Mouse (Mus musculus) lung, adult 18-20 months (tissue): ENCODE measurements at regions not wholly inside any gene's neighbourhood (a gene's known extent, or its start where the extent isn't known, plus 50 kb on each side); places are given as distances from the start of the nearest gene placed in this dataset.

Source experiments
- DNase-seq, 2 experiments: peaks; one replicate each; pipeline ENCODE4 v3.0.0; 2022; ENCODE audit warnings: mixed read lengths in 2 of 2

DNA sequence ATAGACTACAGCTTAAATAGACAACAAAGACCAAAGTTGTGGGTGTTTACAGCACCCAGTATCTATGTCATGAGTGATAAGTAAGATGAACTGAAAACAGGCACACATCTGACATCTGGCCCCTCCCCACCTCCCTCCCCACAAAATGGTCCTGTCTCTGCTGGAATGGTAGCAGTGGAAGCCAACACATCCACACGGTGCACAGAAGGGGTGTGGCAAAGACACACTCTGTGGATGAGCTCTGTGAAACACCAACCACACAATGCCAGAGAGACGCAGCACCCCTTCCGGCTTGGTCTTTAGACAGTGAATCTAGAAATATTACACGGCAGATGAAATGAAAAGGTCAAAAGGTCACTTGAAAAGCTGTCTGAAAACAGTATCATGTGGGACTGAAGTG is 85.6 kb downstream of the Fgf18 start:
- DNase-seq: no peak

DNA sequence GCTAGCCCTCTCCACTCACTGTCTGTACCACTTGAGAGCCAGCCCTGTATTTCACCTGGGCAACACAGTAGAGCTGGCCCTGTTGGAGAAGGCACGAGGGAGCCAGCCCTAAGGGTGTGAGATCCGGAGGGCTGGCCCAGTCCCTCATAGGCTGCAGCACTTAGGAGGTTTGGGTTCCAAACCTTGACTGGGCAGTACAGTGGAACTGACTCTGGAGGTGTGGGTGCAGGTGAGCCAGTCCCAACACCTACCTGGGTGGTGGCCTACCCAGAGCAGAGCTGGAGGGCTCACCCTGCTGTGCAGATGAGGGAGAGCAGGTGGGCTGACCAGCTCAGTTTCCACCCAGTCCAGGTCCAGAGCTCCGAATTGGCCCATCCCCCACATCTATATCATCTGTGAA is 86.8 kb downstream of the Fgf18 start:
- DNase-seq: no peak

- DNase-seq: no peak
Observed at GRCm38 (mm10) chr11:33050216-33050615, 97.0 kb downstream of the Fgf18 start.

DNA sequence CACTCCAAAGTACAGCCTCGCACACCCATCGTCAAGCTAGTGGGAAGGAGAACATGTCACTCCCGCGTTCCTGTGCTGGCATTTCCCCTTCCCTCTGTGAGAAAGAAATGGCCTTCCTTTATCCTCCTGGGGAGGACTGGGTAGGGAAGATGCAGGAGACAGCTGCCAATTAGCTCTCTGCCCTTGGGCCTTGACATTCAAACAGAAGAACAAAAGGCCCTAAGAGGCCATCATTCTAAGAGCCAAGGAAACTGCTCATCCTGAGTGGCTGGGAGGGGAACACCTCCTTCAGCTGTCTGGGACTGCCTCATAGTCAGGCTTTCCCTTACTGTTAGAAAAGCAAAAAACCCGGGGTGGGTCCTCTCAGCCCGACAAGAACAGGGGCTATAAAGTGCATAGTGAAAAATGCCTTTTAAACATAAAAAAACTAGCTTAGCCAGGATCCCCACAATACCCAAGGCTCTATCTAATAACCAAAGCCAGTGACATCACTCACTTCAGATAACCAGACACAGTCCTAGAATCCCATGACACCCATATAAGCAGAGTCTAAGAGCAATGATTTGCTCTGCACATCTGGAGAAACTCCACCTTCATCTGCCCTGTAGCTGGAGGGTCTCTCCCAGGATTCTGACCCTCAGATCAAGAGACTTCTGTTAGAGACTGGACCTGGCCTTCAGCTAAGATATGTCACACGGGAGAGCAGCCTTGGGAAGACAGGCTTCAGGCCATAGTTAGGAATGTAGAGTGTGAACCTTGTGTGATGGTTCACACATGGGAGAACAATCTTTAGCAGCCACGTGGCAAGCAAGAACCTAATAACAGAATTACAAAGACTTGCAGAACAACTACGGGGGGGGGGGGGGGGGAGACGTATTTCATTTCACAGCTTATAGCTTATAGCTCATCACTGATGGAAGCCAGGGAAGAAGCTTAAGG is 107.1 kb downstream of the Fgf18 start:
- no peak for DNase-seq

DNA sequence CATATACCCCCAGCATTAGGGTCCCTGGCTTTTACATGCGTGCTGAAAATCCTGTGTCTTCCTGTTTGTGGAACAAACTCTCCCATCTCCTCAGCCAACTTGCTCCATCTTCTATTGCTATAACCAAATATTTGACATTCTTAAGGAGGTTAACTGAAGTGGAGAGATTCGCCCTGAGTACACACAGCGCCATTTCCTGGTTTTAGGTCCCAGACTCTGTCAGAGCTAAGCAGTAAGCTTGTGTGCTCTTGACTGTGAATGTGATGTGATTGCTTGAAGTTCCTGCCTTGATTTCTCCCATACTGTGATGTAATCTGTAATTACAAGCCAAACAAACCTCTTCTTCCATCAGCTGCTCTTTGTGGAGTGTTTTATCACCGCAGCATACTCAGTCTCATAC is 110.8 kb downstream of the Fgf18 start:
- DNase-seq: no peak

GRCm38 (mm10) chr11:33028920-33029319 is 118.3 kb downstream of the Fgf18 start:
- DNase-seq: peak in 1 of 2 experiments; percentile 37

- no peak for DNase-seq
Observed at GRCm38 (mm10) chr11:33027121-33027520, 120.1 kb downstream of the Fgf18 start.

DNA sequence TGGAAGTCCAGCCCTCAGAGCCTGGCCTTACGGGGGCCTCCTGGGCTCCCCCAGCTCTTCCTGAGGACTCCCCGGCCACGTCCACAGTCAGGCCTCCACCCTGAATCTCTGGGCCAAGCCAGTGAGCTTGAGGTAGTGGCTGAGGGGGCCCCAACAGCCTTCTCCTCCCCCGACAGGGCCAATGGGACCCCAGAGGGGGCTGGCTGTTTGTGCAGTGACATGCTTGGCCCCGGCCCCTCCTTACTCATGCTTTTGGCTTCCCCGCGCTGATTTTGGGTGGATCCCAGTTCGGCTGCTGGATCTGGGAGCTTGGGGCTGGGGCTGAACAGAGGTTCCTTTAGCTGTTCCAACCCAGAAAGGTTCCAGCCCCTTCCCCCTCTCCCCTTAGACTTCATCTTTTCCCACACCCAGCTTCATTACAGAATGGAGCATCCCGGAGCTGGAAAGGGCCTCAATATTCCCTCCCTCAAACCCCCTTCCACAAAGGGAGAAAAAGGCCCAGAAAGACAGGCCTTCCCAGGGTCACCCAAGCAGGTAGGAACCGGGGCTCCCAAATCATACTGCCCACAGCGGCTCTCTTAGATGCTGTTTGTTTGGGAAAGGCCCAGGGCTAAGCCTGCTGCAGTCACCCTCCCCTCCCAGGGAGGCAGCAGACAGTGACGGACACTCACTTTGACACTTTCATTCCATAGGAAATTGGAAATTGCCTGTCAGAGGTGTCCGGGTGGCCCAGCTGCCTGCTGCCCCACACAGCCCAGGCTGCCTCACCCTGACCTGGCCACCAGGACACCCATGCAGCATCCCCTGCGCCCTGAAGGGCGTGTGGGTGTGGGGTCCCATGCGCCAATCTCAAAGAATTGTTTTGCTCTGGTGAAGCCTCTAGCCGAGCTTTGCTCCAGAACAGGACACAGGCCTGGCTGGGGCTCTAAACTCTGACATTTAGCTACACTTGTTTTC is 133.7 kb downstream of the Fgf18 start:
- peak; percentile 28 to 39 for DNase-seq

DNA sequence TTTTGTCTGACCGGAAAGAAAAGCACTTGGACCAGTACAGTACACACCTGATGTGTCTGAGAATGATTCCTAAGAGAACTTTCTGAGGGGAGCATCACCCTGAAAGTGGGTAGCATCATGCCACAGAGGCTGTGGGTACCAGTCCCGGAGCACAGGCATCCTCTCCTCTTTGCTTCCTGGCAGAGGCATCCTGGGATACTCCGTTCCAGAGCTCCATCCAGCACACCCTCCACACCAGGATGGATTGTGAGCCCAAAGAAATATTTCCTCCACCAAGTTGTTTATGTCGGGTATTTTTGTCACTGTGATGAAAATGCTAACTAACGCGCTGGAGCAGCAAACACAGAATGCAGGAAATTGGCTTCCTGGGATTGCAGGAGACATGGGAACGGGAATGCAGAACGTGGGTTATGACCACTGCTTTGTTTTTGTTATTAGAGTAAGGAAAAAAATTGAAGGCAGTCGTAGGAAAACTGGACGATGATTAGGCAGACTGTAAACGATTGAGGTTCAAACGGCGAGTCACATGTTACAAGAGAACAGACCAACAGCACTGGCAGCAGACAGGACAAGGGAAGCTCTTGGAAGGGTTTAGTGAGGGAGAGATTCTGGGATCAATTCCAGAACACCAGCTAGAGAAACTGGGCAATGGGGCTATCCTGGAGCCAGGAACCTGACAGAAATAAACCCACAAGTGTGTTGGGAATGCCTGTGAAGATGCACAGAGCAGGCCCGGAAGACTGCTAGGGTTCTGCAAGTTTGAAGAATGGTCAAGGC is 134.6 kb downstream of the Fgf18 start:
- DNase-seq: no peak

GRCm38 (mm10) chr11:33008611-33009010 is 138.6 kb downstream of the Fgf18 start:
- no peak for DNase-seq

GRCm38 (mm10) chr11:33007826-33008530 is 139.2 kb downstream of the Fgf18 start:
- no peak for DNase-seq

DNA sequence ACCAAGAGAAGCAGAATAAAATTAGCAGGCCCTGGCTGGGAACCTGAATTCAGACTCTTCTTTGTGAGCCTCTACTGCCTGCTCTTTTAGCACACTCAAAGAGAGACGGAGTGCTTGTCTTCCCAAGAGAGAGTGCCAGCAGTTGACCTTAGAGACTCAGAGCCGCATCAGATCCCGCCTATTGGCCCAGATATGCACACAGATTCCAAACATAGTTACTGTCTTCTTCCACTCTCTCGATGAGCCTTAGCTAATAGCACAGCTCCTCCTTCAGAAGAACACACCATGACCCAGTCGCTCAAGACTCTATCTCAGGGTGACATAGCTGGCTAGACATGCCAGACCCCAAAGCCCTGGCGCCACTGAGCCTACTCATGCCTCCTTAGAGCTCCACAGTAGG is 139.8 kb downstream of the Fgf18 start:
- DNase-seq: no peak

GRCm38 (mm10) chr11:33005183-33005582 is 142.0 kb downstream of the Fgf18 start:
- DNase-seq: no peak

- no peak for DNase-seq
Observed at GRCm38 (mm10) chr11:33004603-33005002, 142.6 kb downstream of the Fgf18 start.

DNA sequence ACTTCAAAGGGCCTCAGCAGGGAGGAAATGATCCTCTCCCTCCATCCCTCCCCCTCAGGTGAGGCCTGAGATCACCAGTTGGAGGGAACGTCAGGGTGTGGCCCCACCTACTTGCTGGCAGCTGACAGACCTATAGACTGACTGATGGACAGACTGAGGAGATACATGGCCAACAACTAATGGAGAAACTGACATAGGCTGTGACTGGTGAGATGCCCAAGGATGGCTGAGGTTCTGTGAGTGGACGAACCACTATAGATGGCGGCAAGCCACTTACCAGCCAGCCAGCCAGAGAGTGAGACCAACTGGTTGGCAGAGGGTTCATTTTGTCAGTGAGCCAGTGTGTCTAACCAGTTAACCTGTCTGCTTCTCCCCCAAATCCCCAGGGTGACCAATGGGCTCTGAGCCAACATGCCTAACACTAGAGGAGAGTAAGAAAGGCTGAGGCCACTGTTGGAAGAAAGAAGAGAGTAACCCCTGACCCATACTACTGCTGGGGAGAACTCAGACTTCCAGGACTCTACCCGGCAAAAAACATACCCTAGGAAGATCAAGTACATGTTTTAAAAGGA is 147.4 kb downstream of the Fgf18 start:
- DNase-seq: no peak

DNA sequence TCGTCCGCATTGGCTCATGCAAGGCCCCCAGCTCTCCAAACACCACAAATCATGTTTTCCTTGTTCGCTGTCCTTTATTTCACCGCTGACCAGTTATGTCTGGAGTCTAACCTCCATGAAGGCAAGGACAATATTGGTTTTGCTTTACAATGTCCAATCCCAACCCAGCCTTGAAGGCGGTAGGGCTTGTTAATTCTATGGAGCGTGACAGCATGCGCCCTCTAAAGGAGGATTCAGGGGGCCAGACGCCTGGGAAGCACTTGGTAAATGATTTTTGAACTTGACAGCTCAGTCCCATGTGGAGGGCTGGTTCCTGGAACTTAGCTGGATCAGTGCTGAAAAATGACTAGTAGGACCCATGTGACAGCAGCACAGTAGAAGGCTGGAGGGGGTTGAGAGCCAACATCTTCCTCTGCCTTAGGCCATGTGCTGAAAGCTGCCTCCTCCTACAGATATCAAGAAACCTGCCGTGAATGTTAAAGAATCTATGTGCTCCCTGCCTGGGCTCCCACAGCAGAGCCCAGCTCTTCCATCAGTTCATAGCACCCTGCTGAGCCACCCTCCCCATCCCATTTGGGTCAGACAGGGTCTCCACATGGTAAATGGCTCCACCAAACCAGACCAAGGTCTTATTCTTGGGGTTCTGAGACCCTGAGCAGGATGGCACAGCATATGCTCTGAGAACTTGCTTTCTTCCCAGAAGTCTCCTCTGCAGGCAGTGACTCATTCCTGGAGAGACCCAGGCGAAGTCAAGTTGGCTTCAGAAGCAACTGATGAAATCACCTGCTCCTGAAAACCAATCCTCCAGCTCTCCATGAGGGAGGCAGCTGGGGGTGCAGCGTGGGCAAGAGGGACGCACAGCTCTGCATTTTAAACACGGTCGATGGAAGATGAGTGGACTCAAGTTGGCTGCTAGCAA is 148.3 kb downstream of the Fgf18 start:
- no peak for DNase-seq

DNA sequence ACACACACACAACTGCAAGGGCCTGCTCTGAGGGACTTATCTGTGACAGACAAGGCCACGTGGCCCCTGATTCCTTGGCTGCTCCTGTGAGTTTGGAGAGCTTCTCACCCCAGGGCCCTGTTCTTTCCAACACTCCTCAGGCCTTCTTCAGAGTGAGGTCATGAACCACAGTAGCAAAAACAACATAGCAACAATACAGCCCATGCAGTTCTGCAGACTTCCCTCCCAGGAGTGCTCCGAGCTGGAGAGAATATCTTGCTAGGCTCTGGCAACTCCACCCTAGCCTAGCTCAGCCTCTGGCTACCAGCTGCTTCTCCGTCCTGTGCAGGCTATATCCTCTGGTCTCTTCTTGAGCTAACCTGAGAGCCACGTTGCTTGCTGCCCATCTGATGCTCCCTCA is 152.8 kb downstream of the Fgf18 start:
- no peak for DNase-seq

DNA sequence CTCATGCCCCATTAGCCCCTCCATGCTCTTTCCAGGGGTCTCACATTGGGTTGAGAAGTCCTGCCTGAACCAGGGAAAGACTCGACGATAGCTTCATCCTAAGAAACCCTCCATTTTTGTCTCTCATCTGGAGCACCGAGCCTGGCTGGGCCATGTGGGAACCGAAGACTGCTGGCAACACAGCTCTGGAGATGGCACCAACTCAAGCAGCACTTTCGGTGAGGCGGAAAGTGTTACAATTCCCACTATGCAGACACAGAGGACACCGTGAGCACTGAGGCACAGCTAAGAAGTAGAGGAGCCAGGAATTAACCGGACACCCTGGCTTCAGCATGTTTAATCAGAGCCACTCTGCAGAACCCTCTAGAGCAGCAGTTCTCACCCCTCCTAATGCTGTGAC is 153.8 kb downstream of the Fgf18 start:
- DNase-seq: no peak

GRCm38 (mm10) chr11:32991036-32991616 is 156.1 kb downstream of the Fgf18 start:
- no peak for DNase-seq

GRCm38 (mm10) chr11:32990201-32990600 is 157.0 kb downstream of the Fgf18 start:
- no peak for DNase-seq
